Mouse (Mus musculus) C2C12 (cell line): ENCODE measurements around the gene Mical2. TPM values are rescaled to one million over a fixed set of nuclear protein-coding genes. Genes with fewer than 3 reads are reported as not detected.

Experiments
- H3K27me3 ChIP-seq: one replicate; pipeline ENCODE4 v1.6.1; 2011; ENCODE audit not compliant: control insufficient read depth, insufficient read depth, insufficient read length
- H3K36me3 ChIP-seq: one replicate; pipeline ENCODE4 v1.6.1; 2011; ENCODE audit not compliant: control insufficient read depth, insufficient read depth
- H3K4me3 ChIP-seq: one replicate; pipeline ENCODE4 v1.5.1; 2011; ENCODE audit warnings: mild to moderate bottlenecking, control low read depth; ENCODE audit not compliant: poor library complexity, insufficient read depth, severe bottlenecking
- H3K79me2 ChIP-seq: one replicate; pipeline ENCODE4 v1.6.1; 2011; ENCODE audit not compliant: control insufficient read depth, insufficient read depth
- H3K79me3 ChIP-seq: one replicate; pipeline ENCODE4 v1.6.1; 2011; ENCODE audit warnings: low read depth, control low read depth
- H3ac ChIP-seq: one replicate; pipeline ENCODE3; 2011; ENCODE audit warnings: low read depth; ENCODE audit not compliant: control insufficient read depth, insufficient read length
- CEBPB ChIP-seq: IDR thresholded peaks from one replicate; pipeline ENCODE4 v1.6.1; 2011; ENCODE audit warnings: low read depth, mild to moderate bottlenecking, control low read depth, moderate library complexity
- CTCF ChIP-seq: IDR thresholded peaks from one replicate; pipeline ENCODE4 v1.5.1; 2011; ENCODE audit not compliant: control insufficient read depth, insufficient read depth, insufficient read length
- FOSL1 ChIP-seq: IDR thresholded peaks from one replicate; pipeline ENCODE4 v1.8.0; 2011; ENCODE audit warnings: mild to moderate bottlenecking, low read length; ENCODE audit not compliant: poor library complexity, insufficient read depth, severe bottlenecking
- MAX ChIP-seq: IDR thresholded peaks from one replicate; pipeline ENCODE4 v1.6.1; 2011; ENCODE audit warnings: mild to moderate bottlenecking, control low read depth
- MYOD1 ChIP-seq: IDR thresholded peaks from one replicate; pipeline ENCODE4 v1.6.1; 2011; ENCODE audit warnings: low read depth; ENCODE audit not compliant: control insufficient read depth, insufficient read length
- MYOG ChIP-seq: IDR thresholded peaks from one replicate; pipeline ENCODE4 v1.6.1; 2011; ENCODE audit not compliant: control insufficient read depth, insufficient read length; ENCODE audit errors: extremely low read depth
- USF1 ChIP-seq: IDR thresholded peaks from one replicate; pipeline ENCODE4 v1.6.1; 2011; ENCODE audit warnings: low read depth, mild to moderate bottlenecking, control low read depth, moderate library complexity
- polyA plus RNA-seq: library from polyadenylated mRNA; unstranded; fragments of >200 nt; fragmentation: generic; extraction: Trizol; gene quantifications from one replicate; pipeline ENCODE4 v1.2.1, GENCODE M21; 2012; ENCODE audit warnings: missing spikeins

Gene Mical2
- polyA plus RNA-seq, 1 experiment = 76.9 TPM

- peaks cover 38% of the 10 kb centered on the region for H3K36me3 ChIP-seq
- TF ChIP-seq CEBPB (no peak), MYOG (no peak), FOSL1 (no peak), CTCF (no peak), USF1 (no peak), MYOD1 (no peak), MAX (no peak)
- H3ac ChIP-seq = no peak overlapping the region
- H3K79me2 ChIP-seq = peaks cover 75% of the 10 kb centered on the region
- peaks cover 42% of the 10 kb centered on the region for H3K79me3 ChIP-seq
- no peaks in the 10 kb centered on the region for H3K27me3 ChIP-seq
- no peak overlapping the region for H3K4me3 ChIP-seq
Observed at GRCm38 (mm10) chr7:112276823-112277222, 51.2 kb downstream of the Mical2 start.

- H3K79me2 ChIP-seq = peaks cover 83% of the 10 kb centered on the region
- no peak overlapping the region for H3ac ChIP-seq
- H3K79me3 ChIP-seq = peaks cover 56% of the 10 kb centered on the region
- no peaks in the 10 kb centered on the region for H3K27me3 ChIP-seq
- H3K4me3 ChIP-seq = no peak overlapping the region
- peaks cover 40% of the 10 kb centered on the region for H3K36me3 ChIP-seq
- peak; percentile 88 for TF ChIP-seq CEBPB
- no peak for TF ChIP-seq CTCF
Observed at GRCm38 (mm10) chr7:112278648-112279047, 53.0 kb downstream of the Mical2 start.

- peaks cover 54% of the 10 kb centered on the region for H3K79me3 ChIP-seq
- TF ChIP-seq MYOD1 = no peak
- TF ChIP-seq MYOG = no peak
- TF ChIP-seq USF1 = no peak
- no peak for TF ChIP-seq FOSL1
- no peak for TF ChIP-seq MAX
Observed at GRCm38 (mm10) chr7:112280474-112280873, 54.8 kb downstream of the Mical2 start.

GRCm38 (mm10) chr7:112283606-112284310 lies 58.1 kb downstream of the Mical2 start:
- TF ChIP-seq MYOD1 (no peak), CTCF (no peak), CEBPB (no peak), MAX (no peak)
- Histone ChIP-seq H3K27me3 (no peaks in the 10 kb centered on the region), H3K4me3 (no peak overlapping the region), H3K79me3 (peaks cover 73% of the 10 kb centered on the region), H3ac (no peak overlapping the region), H3K36me3 (peaks cover 32% of the 10 kb centered on the region), H3K79me2 (peaks cover 100% of the 10 kb centered on the region)

More at GRCm38 (mm10) chr7:112280474-112280873, 54.8 kb downstream of the Mical2 start:
- Histone ChIP-seq H3K4me3 (no peak overlapping the region), H3ac (no peak overlapping the region), H3K79me2 (peaks cover 83% of the 10 kb centered on the region), H3K27me3 (no peaks in the 10 kb centered on the region), H3K36me3 (peaks cover 27% of the 10 kb centered on the region)

GRCm38 (mm10) chr7:112285573-112285972 lies 59.9 kb downstream of the Mical2 start:
- H3ac ChIP-seq = no peak overlapping the region
- no peaks in the 10 kb centered on the region for H3K27me3 ChIP-seq
- H3K79me3 ChIP-seq = peaks cover 59% of the 10 kb centered on the region
- H3K79me2 ChIP-seq = peaks cover 94% of the 10 kb centered on the region
- TF ChIP-seq USF1 (no peak), CEBPB (no peak), CTCF (no peak), MYOD1 (no peak), MAX (no peak), MYOG (no peak), FOSL1 (no peak)
- peaks cover 27% of the 10 kb centered on the region for H3K36me3 ChIP-seq
- H3K4me3 ChIP-seq = no peak overlapping the region
